Mouse (Mus musculus) lung, postnatal 10 days (tissue): Measurements from ENCODE around the gene Rtl8a.
"Not testable (repeated sequence)": the region's sequence is repeated elsewhere in the genome, so short reads cannot be mapped to it uniquely, and the experiment has no call there.

Source experiments
- DNase-seq: peaks from one replicate; pipeline ENCODE4 v3.0.0; 2021

Rtl8a gene

GRCm38 (mm10) chrX:53642980-53643961 is at the start of gene Rtl8a:
Rtl8a (minus strand) TSS chrX:53643682.
- DNase-seq = peak; percentile 91

GRCm38 (mm10) chrX:53693141-53693540 is 49.7 kb upstream of the Rtl8a start:
- no peak for DNase-seq

DNA sequence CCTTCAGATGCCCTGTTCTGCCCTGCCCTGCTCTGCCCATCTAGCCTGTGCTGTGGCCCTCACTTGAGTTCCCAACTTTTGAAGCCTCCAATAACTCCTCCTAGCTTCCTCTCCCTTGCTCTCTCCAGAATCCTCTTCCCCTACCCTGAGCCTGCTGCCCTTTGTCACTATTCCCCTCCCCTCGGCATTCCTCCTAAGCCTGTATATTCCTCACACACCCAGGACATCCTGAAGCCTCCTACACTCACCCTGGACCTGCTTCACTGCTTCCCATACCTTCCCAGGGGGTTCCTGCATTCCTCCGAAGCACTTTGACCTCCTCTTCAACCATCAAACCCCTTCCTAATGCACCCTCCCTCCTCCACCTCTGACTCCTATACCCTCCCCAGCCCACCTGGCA is 48.6 kb upstream of the Rtl8a start:
- DNase-seq = no peak

GRCm38 (mm10) chrX:53684676-53685075 is 41.2 kb upstream of the Rtl8a start:
- DNase-seq = not testable (repeated sequence)

- not testable (repeated sequence) for DNase-seq
These were observed 39.2 kb upstream of the Rtl8a start for GRCm38 (mm10) chrX:53682650-53683049.

DNA sequence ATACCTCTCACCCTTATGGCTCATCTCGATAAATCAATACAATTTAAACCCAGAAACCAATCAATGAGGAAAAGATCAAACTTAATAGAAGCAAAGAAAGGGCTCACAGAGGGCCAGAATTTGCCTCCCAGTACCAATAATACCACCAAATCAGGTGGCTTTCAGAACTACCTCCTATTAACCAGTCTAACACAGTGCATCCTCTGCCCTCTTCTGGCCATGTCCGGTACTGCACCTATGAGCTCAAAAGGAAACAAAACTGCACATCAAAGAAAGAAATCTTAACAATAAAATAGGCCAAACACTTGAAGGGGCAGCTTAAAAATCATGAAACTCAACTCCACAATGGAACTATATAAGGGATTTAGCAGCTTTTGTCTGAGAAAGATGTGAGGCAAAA is 33.5 kb upstream of the Rtl8a start:
- DNase-seq = peak; percentile 74

DNA sequence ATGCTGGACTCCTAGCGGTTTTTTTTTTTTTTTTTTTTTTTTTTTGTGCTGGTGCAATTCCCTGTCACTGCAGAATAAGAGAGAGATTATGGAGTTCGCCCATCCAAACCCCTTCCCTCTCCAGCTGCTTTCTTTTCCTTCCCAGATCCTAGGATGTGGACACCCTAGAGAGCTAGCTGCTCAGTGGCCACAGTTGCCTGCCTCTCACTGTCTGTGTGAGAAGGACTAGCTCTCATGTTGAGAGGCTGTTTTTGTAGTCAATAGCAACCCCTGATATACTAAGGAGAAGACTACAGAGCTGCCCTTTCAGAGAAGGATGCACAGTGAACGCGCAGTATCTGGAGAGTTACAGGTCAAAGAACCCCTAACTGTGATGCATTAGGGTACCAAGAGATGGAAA is 27.2 kb upstream of the Rtl8a start:
- not testable (repeated sequence) for DNase-seq

GRCm38 (mm10) chrX:53670294-53670693 is 26.8 kb upstream of the Rtl8a start, which contains the start of gene Rtl8b:
Rtl8b (minus strand) TSS chrX:53670408.
- peak; percentile 90 for DNase-seq

DNA sequence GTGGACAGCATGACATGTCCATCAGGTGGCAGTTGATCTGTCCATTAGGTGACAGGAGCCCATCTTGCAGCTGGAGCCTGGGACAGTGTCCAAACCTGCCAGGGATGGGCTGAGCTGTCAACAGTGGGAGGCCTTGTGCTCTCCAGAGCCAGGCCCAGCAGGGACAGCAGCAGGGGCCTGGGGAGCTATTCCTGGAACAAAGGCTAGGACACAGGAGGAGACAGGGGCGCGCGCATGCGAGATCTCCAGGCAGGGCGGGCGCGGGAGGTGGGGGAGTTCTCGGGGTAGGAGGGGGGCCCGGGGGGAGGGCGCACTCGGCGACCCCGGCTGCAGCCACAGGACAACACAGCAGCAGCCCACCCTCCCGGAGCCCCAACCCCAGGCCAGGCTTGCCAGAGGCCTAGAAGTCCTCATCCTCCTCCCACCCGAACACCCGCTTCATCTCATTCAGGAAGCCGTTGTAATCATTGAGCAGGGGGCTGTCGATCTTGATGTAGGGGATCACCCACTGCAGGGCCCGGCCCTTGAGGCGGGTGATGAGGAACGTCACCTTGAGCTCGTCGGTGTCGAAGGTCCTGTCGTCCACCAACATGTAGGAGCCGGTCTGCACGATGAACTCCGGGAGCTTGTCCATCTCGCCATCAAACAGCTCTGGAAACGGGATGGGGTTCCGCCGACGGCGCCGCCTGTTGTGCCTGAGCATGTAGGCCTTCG is 26.2 kb upstream of the Rtl8a start:
- DNase-seq = peak; percentile 3

GRCm38 (mm10) chrX:53652917-53653316 is 9.4 kb upstream of the Rtl8a start:
- not testable (repeated sequence) for DNase-seq

- peak; percentile 31 for DNase-seq
These were observed 2.4 kb upstream of the Rtl8a start for GRCm38 (mm10) chrX:53645885-53646284.

DNA sequence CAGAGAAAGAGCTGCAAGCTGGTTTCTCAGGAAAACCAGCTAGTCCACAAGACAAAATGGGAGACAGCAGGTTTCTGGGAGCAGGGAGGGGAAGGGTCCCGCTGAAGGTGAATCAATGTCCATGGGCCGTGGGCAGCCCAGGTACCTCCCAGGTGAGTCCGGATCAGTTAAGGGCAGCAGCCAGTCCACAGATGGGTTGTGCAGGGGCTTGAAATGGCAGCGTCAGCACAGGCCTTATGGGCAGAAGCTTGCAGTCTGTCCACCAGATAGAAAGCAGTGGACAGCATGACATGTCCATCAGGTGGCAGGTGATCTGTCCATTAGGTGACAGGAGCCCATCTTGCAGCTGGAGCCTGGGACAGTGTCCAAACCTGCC is 890 bp downstream of the Rtl8a start:
- not testable (repeated sequence) for DNase-seq

GRCm38 (mm10) chrX:53638107-53638506 is 5.4 kb downstream of the Rtl8a start:
- not testable (repeated sequence) for DNase-seq

DNA sequence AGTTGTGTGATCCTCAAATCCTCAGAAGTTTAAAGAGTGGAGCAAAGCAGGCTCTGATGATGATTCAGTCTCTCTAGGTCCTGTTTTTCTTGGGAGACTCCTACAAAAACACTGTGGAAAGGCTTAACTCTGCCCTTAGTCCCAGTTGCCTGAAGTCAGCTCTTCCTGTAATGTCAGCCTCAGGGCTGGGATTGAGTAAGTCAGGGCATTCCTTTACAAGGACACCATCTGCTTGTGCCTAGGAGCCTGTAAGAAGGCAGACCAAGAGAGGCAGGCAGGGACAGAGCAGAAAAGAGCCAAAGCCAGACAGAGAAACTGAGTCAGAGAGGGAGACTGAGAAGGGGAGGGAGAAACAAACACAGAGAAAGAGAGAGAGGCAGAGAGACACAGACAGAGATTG is 32.1 kb downstream of the Rtl8a start:
- DNase-seq = not testable (repeated sequence)

DNA sequence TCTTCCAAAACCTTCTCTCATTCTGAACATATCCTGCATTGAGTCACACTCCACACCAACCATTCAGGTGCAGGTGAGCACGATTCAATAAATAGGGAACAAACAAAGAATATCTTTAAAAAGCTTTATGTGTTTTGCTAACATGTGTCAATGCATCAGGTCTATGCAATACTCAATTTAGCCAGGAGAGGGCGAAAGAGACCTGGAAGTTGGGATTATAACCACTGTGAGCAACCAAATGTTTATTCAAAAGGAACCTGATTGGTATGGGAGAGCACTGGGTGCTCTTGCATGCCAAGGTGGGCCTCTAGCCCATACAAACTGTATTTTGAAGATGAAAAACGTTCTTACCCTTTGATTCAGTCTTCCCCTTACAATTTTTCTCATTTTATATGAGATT is 32.9 kb downstream of the Rtl8a start:
- peak; percentile 77 for DNase-seq

DNA sequence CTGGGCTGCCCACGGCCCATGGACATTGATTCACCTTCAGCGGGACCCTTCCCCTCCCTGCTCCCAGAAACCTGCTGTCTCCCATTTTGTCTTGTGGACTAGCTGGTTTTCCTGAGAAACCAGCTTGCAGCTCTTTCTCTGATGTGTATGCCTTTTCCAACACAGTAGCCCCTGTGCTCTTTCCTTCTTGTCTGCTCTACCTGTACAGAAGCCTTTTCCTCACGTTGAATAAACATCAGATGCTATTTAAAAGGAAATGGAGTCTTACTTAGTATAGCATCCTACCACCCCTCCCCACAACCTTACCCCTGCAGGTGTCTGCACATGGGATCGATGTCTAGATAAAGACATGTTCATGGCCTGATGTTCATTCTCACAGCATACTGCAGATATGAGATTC is 34.6 kb downstream of the Rtl8a start, which contains the start of gene Gm14597:
TSS of gene Gm14597 (minus strand) at position 101 of the 400 bp plus-strand sequence.
- DNase-seq = not testable (repeated sequence)

- peak; percentile 6 for DNase-seq
These were observed 35.2 kb downstream of the Rtl8a start for GRCm38 (mm10) chrX:53608122-53608813.

DNA sequence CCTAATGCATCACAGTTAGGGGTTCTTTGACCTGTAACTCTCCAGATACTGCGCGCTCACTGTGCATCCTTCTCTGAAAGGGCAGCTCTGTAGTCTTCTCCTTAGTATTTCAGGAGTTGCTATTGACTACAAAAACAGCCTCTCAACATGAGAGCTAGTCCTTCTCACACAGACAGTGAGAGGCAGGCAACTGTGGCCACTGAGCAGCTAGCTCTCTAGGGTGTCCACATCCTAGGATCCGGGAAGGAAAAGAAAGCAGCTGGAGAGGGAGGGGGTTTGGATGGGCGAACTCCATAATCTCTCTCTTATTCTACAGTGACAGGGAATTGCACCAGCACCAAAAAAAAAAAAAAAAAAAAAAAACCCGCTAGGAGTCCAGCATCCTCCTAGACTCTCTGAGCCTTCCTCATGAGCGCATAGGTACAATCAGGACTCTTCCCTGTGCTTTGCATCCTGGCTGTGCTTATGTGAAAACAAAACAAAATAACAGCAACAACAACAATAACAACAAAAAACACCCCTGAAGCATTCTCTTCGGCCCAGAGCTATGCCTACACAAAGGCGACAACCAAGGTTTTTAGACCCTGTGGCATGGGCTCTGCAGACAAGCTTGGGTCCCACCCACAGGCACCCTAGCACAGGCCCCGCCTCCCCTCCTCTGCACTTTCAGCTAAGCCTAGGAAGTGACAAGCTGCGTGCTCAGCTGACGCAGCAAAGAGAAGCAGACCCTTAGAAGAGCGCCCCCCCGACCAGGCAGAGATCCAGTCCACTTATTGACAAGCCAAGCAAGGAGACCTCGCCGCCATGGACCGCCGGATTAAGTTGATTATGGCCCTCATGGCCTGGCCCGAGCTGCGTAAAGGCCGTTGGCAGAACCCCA is 36.0 kb downstream of the Rtl8a start, which contains the start of gene Rtl8c:
TSS of gene Rtl8c (plus strand) at position 791 of the 880 bp plus-strand sequence.
- peak; percentile 82 for DNase-seq

DNA sequence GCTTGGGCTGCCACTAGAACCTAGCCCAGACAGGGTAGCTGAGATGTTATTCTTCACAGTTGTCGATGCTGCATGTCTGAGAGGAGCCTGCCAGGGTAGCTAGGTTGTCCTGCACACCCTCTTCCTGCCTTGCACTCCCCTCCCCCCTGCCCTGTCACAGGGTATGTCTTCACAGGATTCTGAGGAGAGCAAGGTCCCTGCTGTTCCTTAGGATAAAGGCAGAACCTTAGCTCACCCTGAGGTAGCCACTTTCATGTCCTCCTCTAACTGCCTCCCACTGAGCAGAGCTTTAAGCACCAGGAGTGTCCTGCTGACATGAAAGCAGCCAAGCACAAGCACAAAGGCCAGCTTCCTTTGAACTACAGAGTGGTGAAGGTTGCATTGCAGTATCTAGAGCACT is 37.3 kb downstream of the Rtl8a start:
- DNase-seq = not testable (repeated sequence)

GRCm38 (mm10) chrX:53599993-53600392 is 43.5 kb downstream of the Rtl8a start:
- DNase-seq = peak; percentile 55
